Mouse (Mus musculus) urinary bladder, postnatal 36 days (tissue): Measurements from ENCODE around the gene Ttbk2.

Source experiments
- DNase-seq, 2 experiments: peaks; one replicate each; pipeline ENCODE4 v3.0.0; 2022; ENCODE audit warnings: low spot score in 2 of 2, mixed read lengths in 1 of 2

Gene Ttbk2

GRCm38 (mm10) chr2:120748041-120748440 lies 102.4 kb downstream of the Ttbk2 start:
- no peak for DNase-seq

DNA sequence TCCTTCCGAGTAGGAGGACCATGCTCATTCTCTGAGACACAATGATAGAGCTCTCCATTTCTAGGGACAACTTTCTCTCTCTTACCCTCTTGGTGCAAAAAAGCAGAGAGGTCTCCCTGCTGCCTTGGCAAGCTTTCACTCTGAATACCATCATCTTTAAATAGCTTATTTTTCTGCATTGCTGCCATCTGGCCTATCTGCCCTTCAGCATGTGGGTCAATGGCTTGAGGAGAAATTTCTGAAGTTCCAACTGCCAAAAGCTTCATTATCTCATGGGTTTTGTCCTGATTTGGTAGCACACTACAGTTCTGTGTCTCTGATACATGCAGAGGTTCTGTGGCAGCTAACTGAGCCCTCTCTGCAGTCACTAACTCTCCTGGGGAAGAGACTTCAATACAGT lies 104.9 kb downstream of the Ttbk2 start:
- DNase-seq = no peak

- DNase-seq = no peak
These were observed 118.4 kb downstream of the Ttbk2 start for GRCm38 (mm10) chr2:120731877-120732530.

GRCm38 (mm10) chr2:120731167-120731862 lies 119.1 kb downstream of the Ttbk2 start:
- peak; percentile 89 to 94 for DNase-seq

- DNase-seq = peak; percentile 6 to 23
These were observed 119.7 kb downstream of the Ttbk2 start for GRCm38 (mm10) chr2:120730639-120731166.

- DNase-seq = no peak
These were observed 120.4 kb downstream of the Ttbk2 start for GRCm38 (mm10) chr2:120729775-120730585.

DNA sequence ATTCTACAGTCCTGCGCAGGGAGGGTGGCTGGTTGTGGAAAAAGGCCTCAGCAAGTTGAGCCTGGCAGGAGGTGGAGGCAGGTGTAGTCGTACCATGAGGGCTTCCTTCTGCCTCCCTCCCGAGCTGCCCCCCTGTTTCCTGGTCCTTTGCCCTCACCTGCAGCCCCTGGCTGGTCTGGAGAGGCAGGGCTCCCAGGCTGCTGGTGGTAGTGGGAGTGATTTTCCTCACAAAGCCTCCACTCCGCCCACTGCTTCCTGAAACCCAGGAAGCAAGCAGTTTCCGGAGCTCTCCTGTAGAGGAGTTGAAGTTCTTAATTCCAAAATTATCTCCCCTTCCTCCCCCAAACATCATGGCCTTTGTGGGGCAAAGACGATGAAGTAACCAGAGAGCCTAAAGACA lies 126.2 kb downstream of the Ttbk2 start:
- DNase-seq = no peak

DNA sequence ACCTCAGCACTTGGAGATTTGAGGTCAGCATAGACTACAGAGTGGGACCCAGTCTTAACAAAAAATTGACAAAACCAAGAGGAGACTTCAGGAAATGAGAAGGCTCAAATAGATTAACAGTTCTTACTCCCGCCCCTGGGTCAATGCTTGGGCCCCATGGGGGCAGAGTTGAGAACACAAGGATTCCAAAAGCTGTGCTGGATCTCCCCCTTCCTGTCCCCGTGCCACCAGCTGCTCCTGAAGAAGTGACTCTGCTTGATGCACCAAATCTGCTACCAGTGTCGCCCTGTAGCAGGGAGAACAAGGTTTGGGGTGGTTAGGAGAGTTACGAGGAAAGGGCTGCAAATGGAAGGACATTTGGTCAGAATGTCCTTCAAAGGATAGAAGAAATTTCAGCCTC lies 126.8 kb downstream of the Ttbk2 start:
- DNase-seq = no peak

GRCm38 (mm10) chr2:120722491-120722890 lies 127.9 kb downstream of the Ttbk2 start:
- DNase-seq = no peak

- no peak for DNase-seq
These were observed 128.5 kb downstream of the Ttbk2 start for GRCm38 (mm10) chr2:120721911-120722310.

DNA sequence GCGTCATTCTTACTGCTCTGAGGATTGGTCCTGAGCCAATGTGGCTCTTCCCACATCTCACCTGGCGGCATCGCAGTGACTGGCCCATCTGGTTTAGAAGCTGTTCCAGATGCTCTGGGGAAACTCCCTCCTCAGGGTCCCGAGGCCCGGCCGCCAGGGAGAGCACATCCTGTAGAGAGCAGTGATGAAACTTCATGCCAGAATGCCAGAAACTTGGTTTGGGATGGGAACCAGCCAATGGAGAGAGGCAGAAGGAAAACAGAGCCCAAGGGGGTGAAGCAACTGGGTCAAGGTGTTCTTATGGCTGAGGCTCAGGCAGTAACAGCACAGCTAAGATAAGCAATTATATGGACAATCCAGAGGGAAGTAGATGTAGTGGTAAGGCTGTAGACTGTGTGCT lies 129.6 kb downstream of the Ttbk2 start:
- no peak for DNase-seq

DNA sequence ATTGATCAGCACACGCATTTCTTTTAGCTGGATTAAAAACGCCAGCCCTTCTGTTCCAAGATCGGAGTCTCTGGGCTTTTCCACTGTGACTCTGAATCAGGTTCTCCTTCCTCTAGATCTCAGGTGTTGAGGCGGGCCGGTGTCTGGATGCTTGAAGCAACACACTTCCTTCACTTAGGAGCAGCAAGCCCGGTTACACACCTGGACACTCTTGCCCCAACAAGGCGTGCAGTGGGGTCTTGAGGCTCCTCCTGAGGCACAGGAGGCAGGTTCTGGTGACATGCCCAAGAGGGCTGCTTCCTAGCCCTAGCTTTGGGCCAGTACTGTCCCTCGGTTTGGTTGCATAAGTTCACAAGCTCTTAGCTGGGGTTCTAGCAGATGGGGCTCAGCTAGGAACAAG lies 131.9 kb downstream of the Ttbk2 start:
- no peak for DNase-seq

DNA sequence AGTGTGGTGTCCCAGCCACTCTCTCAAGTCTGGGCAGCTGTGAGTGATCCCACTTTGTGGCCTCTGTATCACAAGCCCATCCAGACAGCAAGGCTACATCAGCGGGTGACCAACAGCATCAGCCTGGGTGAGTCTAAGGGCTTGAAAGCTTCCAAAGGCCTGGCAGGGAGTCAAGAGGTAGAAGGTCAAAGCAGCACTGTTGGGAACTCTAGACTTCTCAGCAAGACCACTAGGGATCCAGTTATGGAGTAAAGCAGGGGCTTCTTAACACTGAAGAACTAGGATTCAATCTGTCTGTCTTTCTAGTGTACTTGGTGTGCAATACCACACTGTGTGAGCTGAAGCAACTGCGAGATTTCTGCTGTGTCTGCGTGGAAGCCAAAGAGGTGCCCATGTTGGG lies 137.0 kb downstream of the Ttbk2 start:
- no peak for DNase-seq

- no peak for DNase-seq
These were observed 139.5 kb downstream of the Ttbk2 start for GRCm38 (mm10) chr2:120710948-120711347.

GRCm38 (mm10) chr2:120710154-120710553 lies 140.2 kb downstream of the Ttbk2 start:
- DNase-seq = no peak

DNA sequence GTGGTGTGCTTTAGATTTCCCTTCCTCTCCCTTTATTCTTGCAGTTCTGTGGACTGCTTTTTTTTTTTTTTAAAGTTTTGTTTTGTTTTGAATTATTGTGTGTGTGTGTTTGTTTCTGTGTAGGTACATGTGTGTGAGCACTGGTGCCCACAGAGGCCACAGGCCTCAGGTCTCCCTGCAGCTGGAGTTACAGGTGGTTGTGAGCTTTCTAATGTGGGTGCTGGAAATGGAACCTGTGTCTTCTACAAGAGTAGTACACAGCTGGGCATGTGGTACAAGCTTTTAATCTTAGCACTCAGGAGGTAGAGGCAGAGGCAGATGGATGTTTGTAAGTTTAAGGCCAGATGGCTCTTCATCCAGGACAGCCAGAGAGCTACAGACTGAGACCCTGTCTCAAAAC lies 143.4 kb downstream of the Ttbk2 start:
- no peak for DNase-seq

- no peak for DNase-seq
These were observed 147.7 kb downstream of the Ttbk2 start for GRCm38 (mm10) chr2:120702675-120703074.

DNA sequence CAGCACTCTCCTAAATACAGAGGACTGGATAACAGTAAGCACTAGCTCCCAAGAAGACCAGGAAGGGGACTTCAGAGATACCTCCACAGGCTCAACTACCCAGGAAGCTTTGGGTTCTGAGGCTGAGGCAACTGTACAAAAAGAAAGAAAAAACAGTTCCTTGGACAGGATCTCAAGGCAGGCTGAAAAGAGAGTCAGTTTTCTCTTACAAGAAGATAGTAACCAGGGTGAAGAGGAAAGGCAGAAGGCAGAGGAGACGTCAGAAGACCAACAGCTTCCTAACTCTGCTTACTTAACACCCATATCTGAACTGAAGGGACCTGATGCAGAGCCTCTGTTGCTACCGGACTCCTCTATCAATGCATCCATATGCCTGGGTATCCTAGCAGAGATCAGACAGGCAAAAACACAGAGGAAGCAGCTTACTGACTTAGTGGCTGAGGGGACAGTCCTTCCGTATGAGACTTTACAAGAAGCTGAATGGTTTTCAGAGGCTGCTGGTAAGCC lies 150.0 kb downstream of the Ttbk2 start:
- DNase-seq = no peak

GRCm38 (mm10) chr2:120697767-120698166 lies 152.6 kb downstream of the Ttbk2 start:
- no peak for DNase-seq
